Mouse (Mus musculus): Measurements from ENCODE around the gene Ercc1. TPM values are rescaled to one million over a fixed set of nuclear protein-coding genes. Genes with fewer than 3 reads are reported as not detected.

Ercc1 gene
- polyA plus RNA-seq, 1 experiment from 2014 or later = 85.7 TPM

GRCm38 (mm10) chr7:19343210-19343808 lies 1.3 kb upstream of the Ercc1 start:
- Histone ChIP-seq H3K9me3 (replicated peaks) (no peaks in the 10 kb centered on the region), H3K4me2 (peak overlapping the region; percentile 93), H3K4me3 (replicated peaks) (no peak overlapping the region; the same call in 1 of the 2 replicates), H3K36me3 (peaks cover 9% of the 10 kb centered on the region), H3K9ac (no peak overlapping the region), H3K4me1 (peaks cover 48% of the 10 kb centered on the region), H3K27me3 (peaks cover 20% of the 10 kb centered on the region), H3K27ac (no peak overlapping the region)
- no peak for ATAC-seq (replicated peaks; ENCODE audit: low FRiP score)
- under 1% methylated on average over 11 of the region's 11 CpGs for WGBS

GRCm38 (mm10) chr7:19344938-19345471 lies 427 bp downstream of the Ercc1 start:
- peaks cover 63% of the 10 kb centered on the region for H3K4me1 ChIP-seq
- H3K9me3 ChIP-seq (replicated peaks) = no peaks in the 10 kb centered on the region
- H3K9ac ChIP-seq = peak overlapping the region; percentile 62
- peaks cover 26% of the 10 kb centered on the region for H3K36me3 ChIP-seq
- H3K27ac ChIP-seq = peak overlapping the region; percentile 88
- WGBS = under 1% methylated on average over 31 of the region's 31 CpGs
- peak overlapping the region; percentile 93 for H3K4me2 ChIP-seq
- peaks cover 20% of the 10 kb centered on the region for H3K27me3 ChIP-seq
- peak overlapping the region; percentile 57 for H3K4me3 ChIP-seq (replicated peaks)
- ATAC-seq (replicated peaks; ENCODE audit: low FRiP score) = peak; percentile 95

- ATAC-seq (replicated peaks; ENCODE audit: low FRiP score) = no peak
- peak overlapping the region; percentile 41; the same call in 1 of the 2 replicates for H3K27ac ChIP-seq
- H3K9ac ChIP-seq = no peak overlapping the region
- peaks cover 67% of the 10 kb centered on the region for H3K36me3 ChIP-seq
- peaks cover 30% of the 10 kb centered on the region for H3K4me1 ChIP-seq
- H3K9me3 ChIP-seq (replicated peaks) = no peaks in the 10 kb centered on the region
- H3K4me2 ChIP-seq = no peak overlapping the region
- H3K27me3 ChIP-seq = no peaks in the 10 kb centered on the region
- no peak overlapping the region for H3K4me3 ChIP-seq (replicated peaks)
- 74% methylated on average over 13 of the region's 13 CpGs for WGBS
These were observed 4.8 kb downstream of the Ercc1 start for GRCm38 (mm10) chr7:19349188-19349915.

- Histone ChIP-seq H3K36me3 (peaks cover 76% of the 10 kb centered on the region), H3K4me2 (no peak overlapping the region), H3K9me3 (replicated peaks) (no peaks in the 10 kb centered on the region), H3K27ac (no peak overlapping the region), H3K4me3 (replicated peaks) (no peak overlapping the region), H3K27me3 (no peaks in the 10 kb centered on the region), H3K4me1 (peaks cover 25% of the 10 kb centered on the region), H3K9ac (no peak overlapping the region)
- WGBS = 89% methylated on average over 8 of the region's 8 CpGs
- ATAC-seq (replicated peaks; ENCODE audit: low FRiP score) = no peak
These were observed 5.6 kb downstream of the Ercc1 start for GRCm38 (mm10) chr7:19350221-19350620.

GRCm38 (mm10) chr7:19354991-19355390 lies 10.4 kb downstream of the Ercc1 start:
- ATAC-seq (replicated peaks; ENCODE audit: low FRiP score) = no peak
- H3K27me3 ChIP-seq = no peaks in the 10 kb centered on the region
- H3K4me3 ChIP-seq (replicated peaks) = no peak overlapping the region
- WGBS = 86% methylated on average over 5 of the region's 5 CpGs
- H3K9me3 ChIP-seq (replicated peaks) = no peaks in the 10 kb centered on the region
- no peak overlapping the region for H3K9ac ChIP-seq
- peaks cover 78% of the 10 kb centered on the region for H3K36me3 ChIP-seq
- no peak overlapping the region for H3K27ac ChIP-seq
- no peak overlapping the region for H3K4me2 ChIP-seq
- peaks cover 20% of the 10 kb centered on the region for H3K4me1 ChIP-seq

- Histone ChIP-seq H3K4me2 (no peak overlapping the region), H3K9ac (no peak overlapping the region), H3K36me3 (peaks cover 67% of the 10 kb centered on the region), H3K9me3 (replicated peaks) (no peaks in the 10 kb centered on the region), H3K27me3 (no peaks in the 10 kb centered on the region), H3K4me1 (peaks cover 33% of the 10 kb centered on the region), H3K27ac (no peak overlapping the region), H3K4me3 (replicated peaks) (no peak overlapping the region)
- ATAC-seq (replicated peaks; ENCODE audit: low FRiP score) = no peak
- WGBS = 54% methylated on average over 10 of the region's 10 CpGs
These were observed 11.7 kb downstream of the Ercc1 start for GRCm38 (mm10) chr7:19356311-19356710.

- H3K9ac ChIP-seq = peak overlapping the region; percentile 56
- H3K27me3 ChIP-seq = 0 out of 2 replicates have a peak, but pooled peaks cover 5% of the 10 kb centered on the region
- H3K4me1 ChIP-seq = peaks cover 45% of the 10 kb centered on the region
- H3K9me3 ChIP-seq (replicated peaks) = no peaks in the 10 kb centered on the region
- H3K27ac ChIP-seq = no peak overlapping the region
- ATAC-seq (replicated peaks; ENCODE audit: low FRiP score) = no peak
- H3K4me3 ChIP-seq (replicated peaks) = peak overlapping the region; percentile 86
- peak overlapping the region; percentile 99 for H3K4me2 ChIP-seq
- H3K36me3 ChIP-seq = peaks cover 54% of the 10 kb centered on the region
- 92% methylated on average over 25 of the region's 25 CpGs for WGBS
These were observed 13.1 kb downstream of the Ercc1 start for GRCm38 (mm10) chr7:19357381-19358375.

GRCm38 (mm10) chr7:19358634-19359033 lies 14.1 kb downstream of the Ercc1 start:
- WGBS = 16% methylated on average over 13 of the region's 13 CpGs
- H3K27ac ChIP-seq = no peak overlapping the region
- H3K4me2 ChIP-seq = peak overlapping the region; percentile 99
- H3K9ac ChIP-seq = peak overlapping the region; percentile 56
- ATAC-seq (replicated peaks; ENCODE audit: low FRiP score) = no peak
- peaks cover 46% of the 10 kb centered on the region for H3K4me1 ChIP-seq
- peaks cover 44% of the 10 kb centered on the region for H3K36me3 ChIP-seq
- no peaks in the 10 kb centered on the region for H3K9me3 ChIP-seq (replicated peaks)
- H3K4me3 ChIP-seq (replicated peaks) = peak overlapping the region; percentile 86
- 0 out of 2 replicates have a peak, but pooled peaks cover 7% of the 10 kb centered on the region for H3K27me3 ChIP-seq

GRCm38 (mm10) chr7:19359299-19359891 lies 14.8 kb downstream of the Ercc1 start, which contains the start of the genes Cd3eap and Ppp1r13l:
Cd3eap (minus strand) TSS chr7:19359483.
Ppp1r13l (plus strand) TSS chr7:19359749.
- no peaks in the 10 kb centered on the region for H3K9me3 ChIP-seq (replicated peaks)
- ATAC-seq (replicated peaks; ENCODE audit: low FRiP score) = peak; percentile 63
- H3K4me1 ChIP-seq = peaks cover 54% of the 10 kb centered on the region
- peak within 1 kb of the TSS; percentile 99 for H3K4me2 ChIP-seq
- peak within 1 kb of the TSS; percentile 56 for H3K9ac ChIP-seq
- peaks cover 37% of the 10 kb centered on the region for H3K36me3 ChIP-seq
- under 1% methylated on average over 31 of the region's 31 CpGs for WGBS
- peak within 1 kb of the TSS; percentile 81 for H3K27ac ChIP-seq
- peak within 1 kb of the TSS; percentile 86 for H3K4me3 ChIP-seq (replicated peaks)
- 0 out of 2 replicates have a peak, but pooled peaks cover 7% of the 10 kb centered on the region for H3K27me3 ChIP-seq

- Histone ChIP-seq H3K36me3 (peaks cover 30% of the 10 kb centered on the region), H3K27me3 (0 out of 2 replicates have a peak, but pooled peaks cover 7% of the 10 kb centered on the region), H3K27ac (peak overlapping the region; percentile 81), H3K9ac (peak overlapping the region; percentile 56), H3K4me1 (peaks cover 54% of the 10 kb centered on the region), H3K4me2 (peak overlapping the region; percentile 99), H3K4me3 (replicated peaks) (peak overlapping the region; percentile 86), H3K9me3 (replicated peaks) (no peaks in the 10 kb centered on the region)
- under 1% methylated on average over 45 of the region's 45 CpGs for WGBS
- ATAC-seq (replicated peaks; ENCODE audit: low FRiP score) = peak; percentile 78
These were observed 15.5 kb downstream of the Ercc1 start for GRCm38 (mm10) chr7:19359892-19360641.
